ENCODE assay signal across 25 mouse cellular contexts in genomic region chr10:7932958-7933357, GRCm38 (mm10).
"Had no signal": no experiment of that assay in that cellular context is flagged by ENCODE, and none has a peak within 500 bp of the region (broad histone marks: within the 10 kb centered on the region; RNA-seq: fewer than 3 reads in every experiment).

No protein-coding gene starts in this region.

- H3K36me3 ChIP-seq: heart, embryonic 10.5 days; heart, embryonic 15.5 days; hindbrain, embryonic 13.5 days; hindbrain, embryonic 15.5 days; intestine, embryonic 15.5 days; liver, embryonic 13.5 days had no signal

- H3K4me1 ChIP-seq: hindbrain, embryonic 13.5 days; intestine, embryonic 15.5 days; limb, embryonic 10.5 days had no signal

- H3K9ac ChIP-seq: heart, embryonic 13.5 days; heart, embryonic 15.5 days; hindbrain, embryonic 13.5 days; hindbrain, embryonic 15.5 days; intestine, embryonic 15.5 days; limb, embryonic 12.5 days; liver, embryonic 13.5 days; liver, embryonic 15.5 days; liver, postnatal 0 days had no signal

- H3K27ac ChIP-seq: gastrocnemius, adult 2 months; heart, embryonic 10.5 days; heart, embryonic 13.5 days; heart, embryonic 15.5 days; hindbrain, embryonic 13.5 days; hindbrain, embryonic 15.5 days; hindbrain, postnatal 0 days; intestine, embryonic 15.5 days; layer of hippocampus, adult 2 months; left cerebral cortex, adult 2 months; limb, embryonic 10.5 days; limb, embryonic 12.5 days; liver, embryonic 13.5 days; liver, embryonic 15.5 days had no signal

- H3K4me3 ChIP-seq: gastrocnemius, adult 2 months; heart, embryonic 10.5 days; heart, embryonic 13.5 days; heart, embryonic 15.5 days; hindbrain, embryonic 13.5 days; hindbrain, embryonic 15.5 days; intestine, embryonic 15.5 days; layer of hippocampus, adult 2 months; left cerebral cortex, adult 2 months; limb, embryonic 10.5 days; limb, embryonic 12.5 days; liver, embryonic 13.5 days; liver, embryonic 15.5 days had no signal

- DNase-seq: gastrocnemius, adult 2 months; gastrocnemius, postnatal 10 days; gastrocnemius, postnatal 25 days; heart, adult 18-20 months; heart, postnatal 14 days; heart, postnatal 36 days; kidney, adult 18-20 months; kidney, postnatal 14 days; kidney, postnatal 4 days; liver; liver, embryonic 13.5 days; liver, postnatal 0 days had no signal

- ATAC-seq: hindbrain, postnatal 0 days; intestine, embryonic 15.5 days; intestine, postnatal 0 days; liver, postnatal 0 days had no signal

- H3K9me3 ChIP-seq: heart, embryonic 10.5 days; heart, embryonic 13.5 days; heart, embryonic 15.5 days; hindbrain, embryonic 13.5 days; hindbrain, embryonic 15.5 days; intestine, embryonic 15.5 days; limb, embryonic 10.5 days; limb, embryonic 12.5 days; liver, embryonic 13.5 days; liver, embryonic 15.5 days had no signal

- H3K27me3 ChIP-seq: heart, embryonic 13.5 days; heart, embryonic 15.5 days; hindbrain, embryonic 13.5 days; hindbrain, embryonic 15.5 days; intestine, embryonic 15.5 days; limb, embryonic 12.5 days; liver, embryonic 13.5 days; liver, embryonic 15.5 days had no signal

- H3K4me2 ChIP-seq: heart, embryonic 13.5 days; heart, embryonic 15.5 days; hindbrain, embryonic 13.5 days; hindbrain, embryonic 15.5 days; intestine, embryonic 15.5 days; limb, embryonic 12.5 days; liver, embryonic 13.5 days; liver, embryonic 15.5 days had no signal
